Mouse (Mus musculus): ENCODE measurements around the gene Tenm2.

The Tenm2 gene

GRCm38 (mm10) chr11:36562851-36563250, 672.9 kb downstream of the Tenm2 start:
- DNase-seq (ENCODE audit: low spot score): no peak

- no peak for DNase-seq (ENCODE audit: low spot score)
Measured at GRCm38 (mm10) chr11:36560785-36561548, 674.8 kb downstream of the Tenm2 start.

- DNase-seq (ENCODE audit: low spot score): no peak
Measured at GRCm38 (mm10) chr11:36557316-36557715, 678.4 kb downstream of the Tenm2 start.

GRCm38 (mm10) chr11:36553286-36553685, 682.5 kb downstream of the Tenm2 start:
- DNase-seq (ENCODE audit: low spot score): no peak

- no peak for DNase-seq (ENCODE audit: low spot score)
Measured at GRCm38 (mm10) chr11:36550649-36551048, 685.1 kb downstream of the Tenm2 start.

- no peak for DNase-seq (ENCODE audit: low spot score)
Measured at GRCm38 (mm10) chr11:36549398-36550139, 686.2 kb downstream of the Tenm2 start.

GRCm38 (mm10) chr11:36548139-36548538, 687.6 kb downstream of the Tenm2 start:
- no peak for DNase-seq (ENCODE audit: low spot score)

GRCm38 (mm10) chr11:36538144-36538543, 697.6 kb downstream of the Tenm2 start:
- DNase-seq (ENCODE audit: low spot score): no peak

GRCm38 (mm10) chr11:36537573-36538133, 698.1 kb downstream of the Tenm2 start:
- DNase-seq (ENCODE audit: low spot score): no peak

- DNase-seq (ENCODE audit: low spot score): peak; percentile 25
Measured at GRCm38 (mm10) chr11:36535591-36535990, 700.2 kb downstream of the Tenm2 start.

GRCm38 (mm10) chr11:36531614-36532013, 704.1 kb downstream of the Tenm2 start:
- no peak for DNase-seq (ENCODE audit: low spot score)

GRCm38 (mm10) chr11:36527509-36527908, 708.3 kb downstream of the Tenm2 start:
- DNase-seq (ENCODE audit: low spot score): no peak

GRCm38 (mm10) chr11:36526381-36526780, 709.4 kb downstream of the Tenm2 start:
- peak; percentile 80 for DNase-seq (ENCODE audit: low spot score)

- no peak for DNase-seq (ENCODE audit: low spot score)
Measured at GRCm38 (mm10) chr11:36512468-36512867, 723.3 kb downstream of the Tenm2 start.

- no peak for DNase-seq (ENCODE audit: low spot score)
Measured at GRCm38 (mm10) chr11:36508312-36508711, 727.5 kb downstream of the Tenm2 start.

- DNase-seq (ENCODE audit: low spot score): no peak
Measured at GRCm38 (mm10) chr11:36494898-36495548, 740.7 kb downstream of the Tenm2 start.

GRCm38 (mm10) chr11:36492274-36492673, 743.5 kb downstream of the Tenm2 start:
- DNase-seq (ENCODE audit: low spot score): no peak

- no peak for DNase-seq (ENCODE audit: low spot score)
Measured at GRCm38 (mm10) chr11:36490085-36490484, 745.7 kb downstream of the Tenm2 start.

GRCm38 (mm10) chr11:36488666-36489065, 747.1 kb downstream of the Tenm2 start:
- no peak for DNase-seq (ENCODE audit: low spot score)

- DNase-seq (ENCODE audit: low spot score): no peak
Measured at GRCm38 (mm10) chr11:36486092-36486491, 749.7 kb downstream of the Tenm2 start.

GRCm38 (mm10) chr11:36484466-36485069, 751.2 kb downstream of the Tenm2 start:
- DNase-seq (ENCODE audit: low spot score): no peak

GRCm38 (mm10) chr11:36482136-36482535, 753.6 kb downstream of the Tenm2 start:
- DNase-seq (ENCODE audit: low spot score): no peak

All from urinary bladder, postnatal 14 days (tissue).